Mouse (Mus musculus) liver, adult 2 months (tissue): ENCODE measurements around the gene Tmem178b. TPM values are rescaled to one million over a fixed set of nuclear protein-coding genes. Genes with fewer than 3 reads are reported as not detected.

Experiments used
- DNase-seq: peaks from one replicate; pipeline ENCODE4 v3.0.0-alpha.2; 2011; ENCODE audit warnings: low read depth, low spot score; ENCODE audit errors: extremely low read depth
- H3K27ac ChIP-seq: fragments of 200-500 bp; replicated peaks from 2 replicates; pipeline ENCODE4 v1.5.1; 2012; ENCODE audit warnings: low read depth, mild to moderate bottlenecking, control low read depth, inconsistent platforms, low read length; ENCODE audit not compliant: insufficient read depth
- H3K27me3 ChIP-seq: fragments of 200-500 bp; 2 replicates; pipeline ENCODE4 v1.6.1; 2012; ENCODE audit warnings: mild to moderate bottlenecking, moderate library complexity, low read length, inconsistent platforms; ENCODE audit not compliant: control insufficient read depth, insufficient read depth
- H3K36me3 ChIP-seq: fragments of 200-500 bp; 2 replicates; pipeline ENCODE4 v1.6.1; 2012; ENCODE audit warnings: low read length, inconsistent platforms; ENCODE audit not compliant: control insufficient read depth, insufficient read depth
- H3K4me1 ChIP-seq: fragments of 200-500 bp; 2 replicates; pipeline ENCODE4 v1.6.1; 2011; ENCODE audit warnings: low read length; ENCODE audit not compliant: control insufficient read depth, insufficient read depth
- H3K4me3 ChIP-seq: fragments of 200-500 bp; 2 replicates; pipeline ENCODE4 v1.5.1; 2011; ENCODE audit warnings: low read depth, mild to moderate bottlenecking, control low read depth, low read length, moderate library complexity; ENCODE audit not compliant: insufficient read depth
- H3K79me2 ChIP-seq: fragments of 200-500 bp; 2 replicates; pipeline ENCODE4 v1.6.1; 2012; ENCODE audit warnings: inconsistent platforms, mild to moderate bottlenecking, low read length, moderate library complexity; ENCODE audit not compliant: control insufficient read depth, insufficient read depth
- H3K9ac ChIP-seq: fragments of 200-500 bp; 2 replicates; pipeline ENCODE4 v1.6.1; 2012; ENCODE audit warnings: low read depth, mild to moderate bottlenecking, control low read depth, inconsistent platforms, low read length
- CTCF ChIP-seq: fragments of 200-500 bp; IDR thresholded peaks from 2 replicates; pipeline ENCODE4 v1.5.1; 2011; ENCODE audit warnings: low read depth, low read length, control low read depth
- POLR2A ChIP-seq: fragments of 200-500 bp; IDR thresholded peaks from 2 replicates; pipeline ENCODE4 v1.6.1; 2011; ENCODE audit warnings: low read length, control low read depth; ENCODE audit not compliant: insufficient read depth; ENCODE audit errors: extremely low read depth
- WGBS: fragments of 180-500 bp; shearing (Covaris S2); methylation state at CpG from one replicate; pipeline ENCODE4 v1.1.7; 2018; 5-methylcytosine and 5-hydroxymethylcytosine counted together
- polyA plus RNA-seq: library from polyadenylated mRNA; depleted of rRNA; stranded (reverse); fragments of >200 nt; gene quantifications from 2 replicates; pipeline ENCODE4 v1.2.3, GENCODE M21; 2012
- total RNA-seq: library from RNA; depleted of rRNA; stranded (reverse); fragments of >200 nt; gene quantifications from 2 replicates; pipeline ENCODE4 v1.2.3, GENCODE M21; 2014

Gene Tmem178b
- total and polyA plus RNA-seq, 2 experiments = 0.02 to 0.09 TPM

DNA sequence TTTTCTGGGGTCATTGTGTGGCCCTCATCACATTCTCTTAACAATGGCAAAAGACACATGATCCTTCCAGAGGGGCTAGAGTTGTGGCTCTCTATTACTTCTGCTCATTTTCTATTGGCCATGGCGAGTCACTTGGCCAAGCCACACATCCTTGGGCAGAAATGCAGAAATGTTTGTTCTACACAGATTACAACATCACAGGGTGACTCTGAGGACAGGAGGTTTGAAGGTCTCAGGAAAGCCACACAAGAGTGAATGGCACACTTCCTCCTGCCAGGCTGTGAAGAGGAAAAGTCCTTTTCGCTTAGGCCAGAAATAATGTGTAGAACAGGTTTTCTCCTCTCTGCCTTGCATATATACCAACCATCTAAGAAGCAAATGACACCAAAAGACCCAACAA lies 82.1 kb downstream of the Tmem178b start:
- Histone ChIP-seq H3K27me3 (no peaks in the 10 kb centered on the region), H3K79me2 (no peaks in the 10 kb centered on the region), H3K4me1 (no peaks in the 10 kb centered on the region), H3K4me3 (no peak overlapping the region), H3K36me3 (no peaks in the 10 kb centered on the region), H3K9ac (no peak overlapping the region), H3K27ac (no peak overlapping the region)
- TF ChIP-seq CTCF (no peak), POLR2A (no peak)
- WGBS = 63% methylated on average over 2 of the region's 2 CpGs
- DNase-seq = peak; percentile 46

DNA sequence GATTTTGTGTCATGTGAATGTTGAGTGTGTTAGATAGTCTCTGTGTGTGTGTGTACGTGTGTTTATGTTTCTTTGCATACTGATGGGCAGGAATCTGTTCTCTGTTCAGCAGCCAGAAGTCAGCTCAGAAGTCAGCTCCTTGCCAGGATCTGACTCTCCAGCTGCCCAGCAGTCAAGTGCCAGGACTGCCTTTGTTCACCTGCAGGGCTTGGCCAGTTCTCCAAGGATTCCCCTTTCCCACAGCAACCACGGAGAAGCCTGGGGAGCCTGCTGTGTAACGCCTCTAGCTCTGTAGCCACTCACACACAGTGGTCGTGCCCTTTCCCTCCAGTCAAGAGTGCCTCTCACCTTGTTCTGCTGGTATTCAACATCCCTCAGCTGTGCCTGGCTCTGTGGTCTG lies 91.5 kb downstream of the Tmem178b start:
- no peak overlapping the region for H3K9ac ChIP-seq
- H3K27ac ChIP-seq = no peak overlapping the region
- no peaks in the 10 kb centered on the region for H3K79me2 ChIP-seq
- no peak for DNase-seq
- no peak for TF ChIP-seq CTCF
- TF ChIP-seq POLR2A = no peak
- no peaks in the 10 kb centered on the region for H3K27me3 ChIP-seq
- WGBS = 67% methylated on average over 4 of the region's 4 CpGs
- no peaks in the 10 kb centered on the region for H3K36me3 ChIP-seq
- H3K4me3 ChIP-seq = no peak overlapping the region
- no peaks in the 10 kb centered on the region for H3K4me1 ChIP-seq

DNA sequence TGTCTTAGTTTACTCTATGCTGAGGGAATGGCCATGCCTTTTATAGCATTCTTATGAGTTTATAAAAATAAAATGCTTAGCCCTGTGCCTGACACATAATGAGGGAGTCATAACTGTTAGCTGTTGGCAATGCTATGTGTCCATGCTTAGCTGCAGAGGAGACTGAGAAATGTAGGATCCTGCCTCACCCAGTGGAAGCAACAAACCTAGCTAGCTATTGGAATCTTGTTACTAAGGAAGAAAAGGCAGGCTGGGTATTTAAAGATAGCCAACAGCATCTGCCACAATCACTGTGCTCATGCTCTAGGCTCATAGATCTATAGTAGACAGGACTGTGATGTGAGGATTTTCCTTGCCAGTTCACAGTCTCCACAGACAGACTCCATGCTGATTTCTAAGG lies 97.2 kb downstream of the Tmem178b start:
- no peak overlapping the region for H3K27ac ChIP-seq
- no peak for DNase-seq
- H3K4me1 ChIP-seq = no peaks in the 10 kb centered on the region
- no peak overlapping the region for H3K9ac ChIP-seq
- no peak for TF ChIP-seq POLR2A
- TF ChIP-seq CTCF = no peak
- no peak overlapping the region for H3K4me3 ChIP-seq
- no peaks in the 10 kb centered on the region for H3K79me2 ChIP-seq
- no peaks in the 10 kb centered on the region for H3K27me3 ChIP-seq
- H3K36me3 ChIP-seq = no peaks in the 10 kb centered on the region

DNA sequence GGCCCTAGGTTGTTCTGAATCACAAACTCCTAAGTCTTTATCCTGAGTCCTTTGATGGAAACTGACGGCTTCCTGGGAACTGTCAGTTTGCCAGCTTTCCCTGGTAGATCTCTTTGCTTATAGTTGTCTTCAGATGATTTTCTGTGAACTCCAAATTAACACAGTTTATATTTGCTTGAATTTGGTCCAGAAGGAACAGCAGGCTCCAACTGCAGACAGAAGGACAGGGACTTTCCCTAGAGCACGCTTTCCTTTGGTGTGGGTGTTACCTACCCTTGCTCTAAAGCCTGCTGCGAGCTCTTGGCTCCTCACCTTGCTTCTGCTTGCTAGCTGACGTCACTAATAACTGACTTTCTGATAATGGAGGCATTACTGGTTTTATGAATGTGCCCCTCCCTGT lies 105.9 kb downstream of the Tmem178b start:
- 67% methylated on average over 4 of the region's 4 CpGs for WGBS
- H3K4me3 ChIP-seq = no peak overlapping the region
- no peak overlapping the region for H3K9ac ChIP-seq
- no peaks in the 10 kb centered on the region for H3K36me3 ChIP-seq
- no peaks in the 10 kb centered on the region for H3K79me2 ChIP-seq
- no peak overlapping the region for H3K27ac ChIP-seq
- no peak for DNase-seq
- H3K4me1 ChIP-seq = no peaks in the 10 kb centered on the region
- H3K27me3 ChIP-seq = no peaks in the 10 kb centered on the region
- TF ChIP-seq CTCF = no peak
- TF ChIP-seq POLR2A = no peak

DNA sequence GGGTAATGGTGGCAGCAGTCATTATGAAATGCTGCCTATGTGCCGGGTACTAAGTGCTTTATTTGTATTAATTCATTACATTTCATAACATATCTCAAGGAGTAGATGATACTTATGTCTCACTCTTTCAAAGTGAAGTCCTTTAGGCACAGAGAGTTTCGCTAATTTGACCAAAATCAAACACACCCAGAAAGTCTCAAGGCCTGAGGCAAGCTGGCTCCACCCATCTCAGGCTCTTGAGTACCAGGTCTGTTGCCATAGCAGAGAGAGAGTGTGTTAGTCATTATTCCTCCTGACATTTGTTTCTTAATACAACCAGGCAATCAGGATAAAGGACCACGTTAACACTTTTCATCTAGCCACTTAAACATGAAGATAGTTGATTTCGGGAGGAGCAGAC lies 117.7 kb downstream of the Tmem178b start:
- 73% methylated on average over 4 of the region's 4 CpGs for WGBS
- no peak overlapping the region for H3K9ac ChIP-seq

DNA sequence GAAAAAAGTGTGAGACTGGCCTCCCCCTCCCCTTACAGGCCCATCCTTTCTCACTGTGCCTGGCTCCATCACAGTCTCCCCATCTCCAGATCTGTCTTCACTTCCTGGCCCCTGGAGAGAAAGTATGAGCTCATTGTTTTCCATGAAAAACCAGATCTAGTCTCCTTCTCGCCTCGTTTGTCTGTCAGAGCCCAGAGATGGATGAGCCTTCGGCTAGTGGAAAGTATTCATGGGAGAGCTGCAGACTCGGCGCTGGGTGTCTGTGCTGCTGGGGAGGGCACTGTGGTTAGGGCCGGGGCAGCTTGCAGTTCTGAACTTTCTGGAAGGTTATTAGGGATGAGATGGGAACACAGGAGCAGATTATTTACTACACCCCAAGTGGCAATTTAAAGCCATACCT lies 118.9 kb downstream of the Tmem178b start:
- H3K4me1 ChIP-seq = no peaks in the 10 kb centered on the region
- WGBS = 61% methylated on average over 6 of the region's 6 CpGs
- DNase-seq = no peak
- no peak overlapping the region for H3K27ac ChIP-seq
- TF ChIP-seq CTCF (no peak), POLR2A (no peak)
- no peak overlapping the region for H3K4me3 ChIP-seq
- no peaks in the 10 kb centered on the region for H3K36me3 ChIP-seq
- H3K79me2 ChIP-seq = no peaks in the 10 kb centered on the region
- no peak overlapping the region for H3K9ac ChIP-seq
- H3K27me3 ChIP-seq = no peaks in the 10 kb centered on the region

More for the DNA sequence above, 117.7 kb downstream of the Tmem178b start:
- Histone ChIP-seq H3K36me3 (no peaks in the 10 kb centered on the region), H3K4me3 (no peak overlapping the region), H3K4me1 (no peaks in the 10 kb centered on the region), H3K27ac (no peak overlapping the region), H3K27me3 (no peaks in the 10 kb centered on the region), H3K79me2 (no peaks in the 10 kb centered on the region)
- no peak for TF ChIP-seq CTCF
- no peak for DNase-seq
